Mouse (Mus musculus) adrenal gland, adult 8-10 months (tissue): Measurements from ENCODE around the gene Foxm1. TPM values are rescaled to one million over a fixed set of nuclear protein-coding genes. Genes with fewer than 3 reads are reported as not detected.

ENCODE experiments used
- DNase-seq: peaks from one replicate; pipeline ENCODE4 v3.0.0; 2022
- total RNA-seq, 4 experiments: library from RNA; stranded (reverse); gene quantifications; 2 replicates each; pipeline ENCODE4 v1.2.4; 2022

Foxm1 gene
- total RNA-seq, 4 experiments from 2014 or later = 1.7 to 4.1 (median 3.3) TPM

DNA sequence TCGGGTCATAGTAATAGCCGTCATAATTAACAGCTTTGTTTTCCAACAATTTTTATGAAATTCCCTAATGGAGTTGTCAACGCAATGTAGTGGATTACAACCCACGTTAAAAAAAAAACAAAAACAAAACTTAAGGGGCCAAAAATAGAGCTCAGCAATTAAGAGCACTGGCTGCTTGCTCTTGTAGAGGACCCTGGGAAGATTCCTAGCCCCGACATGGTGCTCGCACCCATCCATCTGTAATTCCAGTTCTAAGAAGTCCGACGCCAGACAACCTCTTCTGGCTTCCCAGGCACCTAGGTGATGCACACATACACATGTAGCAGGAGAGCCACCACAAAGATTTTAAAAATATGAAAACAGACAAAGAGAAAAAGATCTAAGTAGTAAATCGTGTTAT lies 62.3 kb downstream of the Foxm1 start:
- no peak for DNase-seq

Other genes starting within 250 kb of the Foxm1 start
- 10 to 100 TPM; 47.8 to 65.5 (median 52.4) TPM for gene Tspan9, start 219.4 kb upstream of the Foxm1 start, total RNA-seq
- gene Tead4, start 62.1 kb upstream of the Foxm1 start, total RNA-seq = 1 to 10 TPM; 1.3 to 4.1 (median 2.6) TPM
- 10 to 100 TPM; 36.4 to 54.3 (median 42.7) TPM for gene Tulp3, start 7.1 kb upstream of the Foxm1 start, total RNA-seq
- gene Rhno1, start 56 bp upstream of the Foxm1 start, total RNA-seq = 10 to 100 TPM; 16.5 to 21.4 (median 16.9) TPM
- gene Tex52, start 12.5 kb downstream of the Foxm1 start, total RNA-seq = not detected
- gene Gm44596, start 12.5 kb downstream of the Foxm1 start, total RNA-seq = not detected
- gene Nrip2, start 36.3 kb downstream of the Foxm1 start, total RNA-seq = 1 to 10 TPM; 2.5 to 3.0 (median 2.8) TPM
- gene Itfg2, start 62.0 kb downstream of the Foxm1 start, total RNA-seq = 10 to 100 TPM; 27.1 to 38.6 (median 34.9) TPM
- gene Fkbp4, start 75.7 kb downstream of the Foxm1 start, total RNA-seq = 100 to 1,000 TPM; 186 to 394 (median 267) TPM
- gene Pzp, start 163.8 kb downstream of the Foxm1 start, total RNA-seq = 1 to 10 TPM in 1 of 4 experiments, under 1 TPM in 2, not detected in 1; 0.14 to 1.8 (median 0.73) TPM
- gene A2ml1, start 218.6 kb downstream of the Foxm1 start, total RNA-seq = not detected